Mouse (Mus musculus) liver, embryonic 12.5 days (tissue): ENCODE measurements around the gene Phb2. TPM values are rescaled to one million over a fixed set of nuclear protein-coding genes. Genes with fewer than 3 reads are reported as not detected.

Experiments used
- ATAC-seq: fragments of 200-750 bp; cut with Nextera tagmentation; 2 replicates; pipeline ENCODE4 v1.8.0; 2017; ENCODE audit warnings: moderate number of reproducible peaks, mild to moderate bottlenecking, moderate library complexity
- H3K27ac ChIP-seq: fragments of 300-500 bp; sonication (generic); 2 replicates; pipeline ENCODE4 v1.5.1; 2016; ENCODE audit warnings: mild to moderate bottlenecking
- H3K27me3 ChIP-seq: fragments of 300-500 bp; sonication (generic); replicated peaks from 2 replicates; pipeline ENCODE4 v1.6.1; 2016; ENCODE audit warnings: mild to moderate bottlenecking, moderate library complexity
- H3K36me3 ChIP-seq: fragments of 300-500 bp; sonication (generic); 2 replicates; pipeline ENCODE4 v1.6.1; 2016; ENCODE audit warnings: mild to moderate bottlenecking, moderate library complexity
- H3K4me1 ChIP-seq: fragments of 300-500 bp; sonication (generic); 2 replicates; pipeline ENCODE4 v1.6.1; 2016
- H3K4me2 ChIP-seq: fragments of 300-500 bp; sonication (generic); 2 replicates; pipeline ENCODE4 v1.6.1; 2016; ENCODE audit warnings: mild to moderate bottlenecking, moderate library complexity
- H3K4me3 ChIP-seq: fragments of 300-500 bp; sonication (generic); 2 replicates; pipeline ENCODE4 v1.5.1; 2016; ENCODE audit warnings: mild to moderate bottlenecking, moderate library complexity
- H3K9ac ChIP-seq: fragments of 300-500 bp; sonication (generic); 2 replicates; pipeline ENCODE4 v1.6.1; 2016; ENCODE audit warnings: mild to moderate bottlenecking, moderate library complexity
- H3K9me3 ChIP-seq: fragments of 300-500 bp; sonication (generic); replicated peaks from 2 replicates; pipeline ENCODE4 v1.6.1; 2016; ENCODE audit warnings: mild to moderate bottlenecking, moderate library complexity
- WGBS: fragments of 180-500 bp; shearing (Covaris S2); methylation state at CpG from one replicate; pipeline ENCODE4 v1.1.7; 2016; ENCODE audit not compliant: insufficient replicate concordance; 5-methylcytosine and 5-hydroxymethylcytosine counted together
- polyA plus RNA-seq: library from polyadenylated mRNA; unstranded; fragments of >200 nt; fragmentation: Nextera tagmentation; extraction: Ambion mirVana; gene quantifications from 2 replicates; pipeline ENCODE4 v1.2.1, GENCODE M21; 2016

The Phb2 gene
- polyA plus RNA-seq, 1 experiment from 2014 or later = 443 TPM

- no peak overlapping the region for H3K4me2 ChIP-seq
- H3K9me3 ChIP-seq = no peaks in the 10 kb centered on the region
- no peak overlapping the region for H3K4me3 ChIP-seq
- ATAC-seq = no peak
- H3K36me3 ChIP-seq = peaks cover 11% of the 10 kb centered on the region
- 0 out of 2 replicates have a peak, but pooled peaks cover 2% of the 10 kb centered on the region for H3K27me3 ChIP-seq
- no peak overlapping the region for H3K27ac ChIP-seq
- H3K9ac ChIP-seq = no peak overlapping the region
- WGBS = 67% methylated on average over 8 of the region's 8 CpGs
- peaks cover 52% of the 10 kb centered on the region for H3K4me1 ChIP-seq
Observed at GRCm38 (mm10) chr6:124743647-124744046, 31.5 kb downstream of the Phb2 start.

- Histone ChIP-seq H3K9ac (peak overlapping the region; percentile 62), H3K9me3 (no peaks in the 10 kb centered on the region), H3K4me1 (peaks cover 40% of the 10 kb centered on the region), H3K27ac (peak overlapping the region; percentile 85), H3K4me3 (peak overlapping the region; percentile 72), H3K27me3 (0 out of 2 replicates have a peak, but pooled peaks cover 2% of the 10 kb centered on the region), H3K36me3 (peaks cover 19% of the 10 kb centered on the region), H3K4me2 (peak overlapping the region; percentile 99)
- WGBS = 72% methylated on average over 26 of the region's 26 CpGs
- ATAC-seq = no peak
Observed at GRCm38 (mm10) chr6:124744755-124745321, 32.7 kb downstream of the Phb2 start.

GRCm38 (mm10) chr6:124745490-124746295, 33.6 kb downstream of the Phb2 start:
- 0 out of 2 replicates have a peak, but pooled peaks cover 2% of the 10 kb centered on the region for H3K27me3 ChIP-seq
- under 1% methylated on average over 85 of the region's 85 CpGs for WGBS
- H3K27ac ChIP-seq = peak overlapping the region; percentile 85
- peak overlapping the region; percentile 99 for H3K4me2 ChIP-seq
- no peaks in the 10 kb centered on the region for H3K9me3 ChIP-seq
- peak overlapping the region; percentile 72 for H3K4me3 ChIP-seq
- H3K36me3 ChIP-seq = peaks cover 19% of the 10 kb centered on the region
- H3K4me1 ChIP-seq = peaks cover 31% of the 10 kb centered on the region
- peak overlapping the region; percentile 91 for H3K9ac ChIP-seq
- peak; percentile 78 for ATAC-seq

GRCm38 (mm10) chr6:124746296-124746605, 34.1 kb downstream of the Phb2 start:
- no peak for ATAC-seq
- Histone ChIP-seq H3K27ac (peak overlapping the region; percentile 85), H3K9ac (peak overlapping the region; percentile 91), H3K36me3 (peaks cover 19% of the 10 kb centered on the region), H3K9me3 (no peaks in the 10 kb centered on the region), H3K4me1 (peaks cover 30% of the 10 kb centered on the region), H3K4me3 (peak overlapping the region; percentile 72), H3K27me3 (0 out of 2 replicates have a peak, but pooled peaks cover 2% of the 10 kb centered on the region), H3K4me2 (peak overlapping the region; percentile 99)
- 30% methylated on average over 8 of the region's 8 CpGs for WGBS

GRCm38 (mm10) chr6:124746654-124747632, 34.8 kb downstream of the Phb2 start:
- H3K9me3 ChIP-seq = no peaks in the 10 kb centered on the region
- peaks cover 19% of the 10 kb centered on the region for H3K36me3 ChIP-seq
- WGBS = 85% methylated on average over 7 of the region's 7 CpGs
- no peak overlapping the region; the same call in 1 of the 2 replicates for H3K9ac ChIP-seq
- peaks cover 24% of the 10 kb centered on the region for H3K4me1 ChIP-seq
- peak overlapping the region; percentile 99 for H3K4me2 ChIP-seq
- H3K27ac ChIP-seq = no peak overlapping the region
- H3K4me3 ChIP-seq = peak overlapping the region; percentile 72; the same call in 1 of the 2 replicates
- no peak for ATAC-seq
- 0 out of 2 replicates have a peak, but pooled peaks cover 2% of the 10 kb centered on the region for H3K27me3 ChIP-seq

- 67% methylated on average over 8 of the region's 8 CpGs for WGBS
- peaks cover 27% of the 10 kb centered on the region for H3K4me1 ChIP-seq
- no peak overlapping the region for H3K4me2 ChIP-seq
- H3K4me3 ChIP-seq = no peak overlapping the region
- H3K36me3 ChIP-seq = peaks cover 16% of the 10 kb centered on the region
- H3K9ac ChIP-seq = no peak overlapping the region
- H3K9me3 ChIP-seq = no peaks in the 10 kb centered on the region
- H3K27ac ChIP-seq = no peak overlapping the region
- no peak for ATAC-seq
- H3K27me3 ChIP-seq = peaks cover 34% of the 10 kb centered on the region
Observed at GRCm38 (mm10) chr6:124750405-124750804, 38.3 kb downstream of the Phb2 start.

GRCm38 (mm10) chr6:124753861-124754260, 41.7 kb downstream of the Phb2 start:
- no peak overlapping the region for H3K4me2 ChIP-seq
- no peak overlapping the region for H3K4me3 ChIP-seq
- H3K27ac ChIP-seq = no peak overlapping the region
- peaks cover 37% of the 10 kb centered on the region for H3K4me1 ChIP-seq
- ATAC-seq = no peak
- H3K36me3 ChIP-seq = peaks cover 8% of the 10 kb centered on the region
- H3K9me3 ChIP-seq = no peaks in the 10 kb centered on the region
- H3K9ac ChIP-seq = no peak overlapping the region
- 75% methylated on average over 2 of the region's 2 CpGs for WGBS
- peaks cover 66% of the 10 kb centered on the region for H3K27me3 ChIP-seq

GRCm38 (mm10) chr6:124755306-124755705, 43.2 kb downstream of the Phb2 start:
- Histone ChIP-seq H3K36me3 (no peaks in the 10 kb centered on the region), H3K4me2 (peak overlapping the region; percentile 93), H3K9me3 (no peaks in the 10 kb centered on the region), H3K4me1 (peaks cover 41% of the 10 kb centered on the region), H3K9ac (peak overlapping the region; percentile 72; the same call in 1 of the 2 replicates), H3K4me3 (peak overlapping the region; percentile 71), H3K27ac (no peak overlapping the region), H3K27me3 (peaks cover 80% of the 10 kb centered on the region)
- 21% methylated on average over 3 of the region's 3 CpGs for WGBS
- ATAC-seq = no peak

- peak; percentile 50 for ATAC-seq
- peak within 1 kb of the TSS; percentile 93 for H3K4me2 ChIP-seq
Observed at GRCm38 (mm10) chr6:124755831-124756595, 43.9 kb downstream of the Phb2 start, which contains the start of the genes Gm45234 and Atn1. Gm45234 (minus strand) TSS chr6:124756021. Atn1 (minus strand) TSS chr6:124756524.

GRCm38 (mm10) chr6:124756652-124757350, 44.7 kb downstream of the Phb2 start:
- peak overlapping the region; percentile 72 for H3K9ac ChIP-seq
- peaks cover 41% of the 10 kb centered on the region for H3K4me1 ChIP-seq
- WGBS = 2% methylated on average over 53 of the region's 54 CpGs
- H3K4me3 ChIP-seq = peak overlapping the region; percentile 71
- peaks cover 94% of the 10 kb centered on the region for H3K27me3 ChIP-seq
- H3K27ac ChIP-seq = peak overlapping the region; percentile 72
- no peaks in the 10 kb centered on the region for H3K9me3 ChIP-seq
- peak overlapping the region; percentile 93 for H3K4me2 ChIP-seq
- no peaks in the 10 kb centered on the region for H3K36me3 ChIP-seq
- ATAC-seq = peak; percentile 42

More at GRCm38 (mm10) chr6:124755831-124756595, 43.9 kb downstream of the Phb2 start, which contains the start of the genes Gm45234 and Atn1:
- Histone ChIP-seq H3K9ac (peak within 1 kb of the TSS; percentile 72), H3K27ac (peak within 1 kb of the TSS; percentile 72), H3K36me3 (no peaks in the 10 kb centered on the region), H3K4me3 (peak within 1 kb of the TSS; percentile 71), H3K9me3 (no peaks in the 10 kb centered on the region), H3K4me1 (peaks cover 41% of the 10 kb centered on the region), H3K27me3 (peaks cover 86% of the 10 kb centered on the region)
- under 1% methylated on average over 64 of the region's 100 CpGs for WGBS
